Mouse (Mus musculus) central nervous system, embryonic 11.5 days (tissue): ENCODE measurements around the gene Pygo1. TPM values are rescaled to one million over a fixed set of nuclear protein-coding genes. Genes with fewer than 3 reads are reported as not detected.

ENCODE experiments used
- polyA plus RNA-seq: library from polyadenylated mRNA; depleted of rRNA; stranded (reverse); fragments of >200 nt; gene quantifications from 2 replicates; pipeline ENCODE4 v1.2.3, GENCODE M21; 2012; rRNA removed

Gene Pygo1
- polyA plus RNA-seq: 8.5 and 12.7 TPM in 2 replicates

DNA sequence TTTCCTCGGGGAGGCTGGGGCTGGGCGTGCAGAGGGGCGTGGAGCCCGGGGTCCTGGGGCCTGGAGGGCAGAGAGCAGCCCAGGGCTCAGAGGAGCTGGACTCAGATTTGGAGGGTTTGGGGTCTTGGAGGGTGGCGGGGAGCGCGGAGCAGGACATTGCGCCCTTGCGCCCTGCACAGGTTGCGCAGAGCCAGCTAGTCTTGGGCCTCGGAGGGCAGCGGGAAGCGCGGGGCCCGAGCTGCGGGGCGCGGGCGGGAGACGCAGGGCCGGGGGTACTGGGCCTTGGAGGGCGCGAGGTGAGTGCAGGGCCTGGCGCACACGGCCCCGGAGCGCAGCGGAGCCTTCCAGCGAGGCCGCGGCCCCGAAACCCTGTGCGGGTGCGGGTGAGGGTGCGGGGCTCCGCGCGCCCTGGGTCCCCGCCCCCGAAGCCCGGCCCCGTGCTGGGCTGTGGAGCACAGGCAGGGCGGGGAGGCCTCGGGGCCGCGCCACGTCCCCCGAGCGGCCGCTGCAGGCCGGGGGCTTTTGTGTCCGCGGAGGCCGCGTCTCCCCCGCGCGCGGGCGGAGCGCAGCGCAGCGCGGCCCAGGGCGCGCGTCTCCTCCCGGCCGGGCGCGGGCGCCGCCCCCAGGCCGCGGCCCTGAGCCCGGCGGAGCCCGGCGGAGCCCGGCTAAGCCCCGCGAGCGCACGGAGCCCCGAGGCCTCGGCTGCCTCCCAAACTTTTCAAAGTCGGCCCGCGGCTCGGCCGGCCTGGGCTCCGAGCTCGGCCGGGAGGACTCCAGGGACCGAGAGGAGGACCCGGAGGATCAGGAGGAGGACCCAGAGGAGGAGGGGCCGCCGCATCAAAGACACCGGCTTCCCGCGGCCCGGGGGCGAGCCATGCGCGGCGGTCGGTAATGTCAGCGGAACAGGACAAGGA is at the start of gene Pygo1:
Gene Pygo1, plus strand, starts transcription at position 625 of the 914 bp plus-strand sequence.

DNA sequence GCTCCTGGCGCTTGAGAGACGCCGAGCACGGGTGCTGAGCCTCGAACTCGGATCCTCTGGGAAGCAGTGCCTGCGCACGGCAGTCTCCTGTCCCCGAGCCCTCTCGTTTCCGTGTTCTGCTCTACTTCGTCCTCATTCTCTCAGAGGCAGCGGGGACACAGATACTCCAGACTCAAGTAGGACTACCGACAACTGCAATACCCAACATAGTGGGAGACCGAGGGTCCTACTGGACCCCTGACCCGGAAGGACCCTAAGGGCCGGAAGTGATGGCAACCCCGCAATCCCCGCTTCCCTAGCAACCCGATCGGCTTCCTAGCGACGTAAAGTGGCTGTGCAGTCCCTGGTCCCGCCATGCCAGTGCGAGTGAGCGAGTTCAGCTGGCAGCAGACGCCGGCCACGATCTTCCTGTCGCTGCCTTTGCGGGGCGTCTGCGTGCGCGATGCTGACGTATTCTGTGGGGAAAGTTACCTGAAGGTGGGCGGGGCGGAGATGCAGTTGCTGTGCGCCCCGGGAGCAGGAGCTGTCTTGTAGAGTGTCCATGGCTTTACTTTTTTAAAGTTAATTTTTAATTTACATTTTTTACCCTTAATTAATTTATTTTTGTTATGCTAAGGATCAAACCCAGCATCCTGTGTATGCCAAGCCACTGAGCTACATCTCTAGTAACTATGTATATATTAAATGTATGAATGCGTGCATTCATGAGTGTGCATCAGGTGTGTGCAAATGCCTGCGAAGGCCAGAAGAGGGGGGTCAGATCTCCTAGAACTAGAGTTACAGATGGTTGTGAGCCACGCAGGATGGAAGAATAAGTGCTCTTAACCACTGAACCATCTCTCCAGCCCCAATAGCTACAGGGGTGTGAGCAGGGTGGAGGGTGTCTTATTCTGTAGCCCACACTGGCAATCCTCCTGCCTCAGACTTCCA is 33.3 kb downstream of the Pygo1 start, which contains the start of the genes Dyx1c1 and Gm44503:
Gene Dyx1c1, plus strand, starts transcription at position 265 of the 930 bp plus-strand sequence.
Gene Gm44503, plus strand, starts transcription at position 332 of the 930 bp plus-strand sequence.

DNA sequence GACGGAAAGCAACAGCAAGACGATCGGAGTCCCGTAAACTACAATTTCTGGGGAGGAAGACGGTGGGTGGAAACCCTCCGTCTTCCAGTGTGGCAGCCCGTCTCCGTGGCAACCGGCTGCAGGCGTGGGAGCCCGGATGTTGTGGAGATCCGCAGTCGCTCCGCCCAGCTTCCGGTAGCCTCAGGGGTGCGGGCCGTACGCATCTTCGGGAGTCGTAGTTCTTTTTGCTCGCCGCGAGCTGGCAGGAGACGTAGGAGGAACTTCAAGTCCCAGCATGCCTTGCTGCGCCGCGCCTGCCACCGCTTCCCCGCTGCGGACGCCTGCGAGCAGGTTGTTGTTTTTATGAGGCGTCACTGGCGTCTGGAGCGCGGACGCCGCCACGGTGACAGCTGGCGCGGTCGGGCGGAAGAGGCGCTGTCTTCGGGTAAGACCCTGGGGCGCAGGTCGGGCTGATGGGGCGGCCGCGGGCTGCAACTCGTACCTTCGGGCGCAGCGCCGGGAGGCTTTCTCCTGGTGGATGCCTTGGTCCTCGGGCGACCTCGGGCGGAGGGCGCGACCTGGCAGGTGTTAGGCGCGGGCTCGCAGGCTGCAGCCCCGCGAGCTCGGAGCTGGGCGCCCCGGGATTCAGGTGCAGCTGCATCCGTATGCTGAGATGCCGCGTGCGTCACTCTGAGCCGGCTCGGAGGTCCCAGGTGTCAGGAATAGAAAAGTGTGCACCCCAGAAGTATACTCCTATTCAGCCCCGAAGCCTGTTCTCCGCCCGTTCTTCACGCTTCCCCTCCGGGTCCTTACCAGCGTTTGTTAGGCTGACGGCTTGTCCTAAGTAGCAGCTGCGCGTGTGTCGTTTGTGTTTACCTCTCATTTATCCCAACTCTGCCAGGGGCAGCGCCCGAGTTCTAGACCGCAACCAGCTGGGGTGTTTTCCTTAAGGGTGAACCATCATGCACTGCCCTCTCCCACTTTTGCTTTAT is 60.1 kb downstream of the Pygo1 start, which contains the start of the genes Ccpg1os and Ccpg1:
Gene Ccpg1os, minus strand, starts transcription at position 133 of the 971 bp plus-strand sequence.
Gene Ccpg1, plus strand, starts transcription at position 180 of the 971 bp plus-strand sequence.

Other genes with a start within 250 kb of the Pygo1 start
- gene Prtg, start 118.8 kb upstream of the Pygo1 start, polyA plus RNA-seq: 2.8 and 3.4 TPM in 2 replicates
- 1.9 and 2.8 TPM in 2 replicates for gene Dyx1c1, start 33.1 kb downstream of the Pygo1 start, polyA plus RNA-seq
- gene Gm44503, start 33.2 kb downstream of the Pygo1 start, polyA plus RNA-seq: not detected in 2 replicates
- 16.0 and 18.5 TPM in 2 replicates for gene Ccpg1os, start 59.7 kb downstream of the Pygo1 start, polyA plus RNA-seq
- gene Ccpg1, start 59.8 kb downstream of the Pygo1 start, polyA plus RNA-seq: 13.7 and 15.1 TPM in 2 replicates
- gene Pigb, start 114.7 kb downstream of the Pygo1 start, polyA plus RNA-seq: 9.3 and 18.2 TPM in 2 replicates
- gene Rab27a, start 119.2 kb downstream of the Pygo1 start, polyA plus RNA-seq: 1.9 and 3.9 TPM in 2 replicates
- 0.15 TPM in 1 of 2 replicates, not detected in the other for gene Khdc3, start 176.2 kb downstream of the Pygo1 start, polyA plus RNA-seq
- not detected in 2 replicates for gene Gm20509, start 176.8 kb downstream of the Pygo1 start, polyA plus RNA-seq
- 106 and 132 TPM in 2 replicates for gene Rsl24d1, start 187.8 kb downstream of the Pygo1 start, polyA plus RNA-seq